Mouse (Mus musculus) heart, embryonic 13.5 days (tissue): ENCODE results near the gene Cops3. TPM values are rescaled to one million over a fixed set of nuclear protein-coding genes. Genes with fewer than 3 reads are reported as not detected.

ENCODE experiments used
- ATAC-seq: fragments of 200-750 bp; cut with Nextera tagmentation; 2 replicates; pipeline ENCODE4 v1.8.0; 2017; ENCODE audit warnings: moderate TSS enrichment; ENCODE audit not compliant: insufficient number of reproducible peaks, low FRiP score, low TSS enrichment; ENCODE audit errors: extremely low read depth
- H3K27ac ChIP-seq: fragments of 300-500 bp; sonication (generic); replicated peaks from 2 replicates; pipeline ENCODE4 v1.5.1; 2015; ENCODE audit warnings: moderate library complexity, mild to moderate bottlenecking, inconsistent platforms
- H3K27me3 ChIP-seq: fragments of 300-500 bp; sonication (generic); replicated peaks from 2 replicates; pipeline ENCODE4 v1.6.1; 2015; ENCODE audit warnings: mild to moderate bottlenecking, inconsistent platforms
- H3K36me3 ChIP-seq: fragments of 300-500 bp; sonication (generic); 2 replicates; pipeline ENCODE4 v1.6.1; 2015; ENCODE audit warnings: mild to moderate bottlenecking, inconsistent platforms
- H3K4me1 ChIP-seq: fragments of 300-500 bp; sonication (generic); 2 replicates; pipeline ENCODE4 v1.6.1; 2015; ENCODE audit warnings: inconsistent platforms
- H3K4me2 ChIP-seq: fragments of 300-500 bp; sonication (generic); 2 replicates; pipeline ENCODE4 v1.6.1; 2015; ENCODE audit warnings: inconsistent platforms, mild to moderate bottlenecking, moderate library complexity
- H3K4me3 ChIP-seq: fragments of 300-500 bp; sonication (generic); 2 replicates; pipeline ENCODE4 v1.5.1; 2015; ENCODE audit warnings: moderate library complexity, mild to moderate bottlenecking, inconsistent platforms
- H3K9ac ChIP-seq: fragments of 300-500 bp; sonication (generic); 2 replicates; pipeline ENCODE4 v1.6.1; 2015; ENCODE audit warnings: inconsistent platforms, mild to moderate bottlenecking, moderate library complexity
- H3K9me3 ChIP-seq: fragments of 300-500 bp; sonication (generic); 2 replicates; pipeline ENCODE4 v1.6.1; 2016; ENCODE audit warnings: inconsistent platforms
- WGBS: fragments of 180-500 bp; shearing (Covaris S2); methylation state at CpG from one replicate; pipeline ENCODE4 v1.1.7; 2015; ENCODE audit warnings: mixed read lengths; 5-methylcytosine and 5-hydroxymethylcytosine counted together
- polyA plus RNA-seq: library from polyadenylated mRNA; unstranded; fragments of >200 nt; fragmentation: Nextera tagmentation; extraction: Ambion mirVana; gene quantifications from 2 replicates; pipeline ENCODE4 v1.2.1, GENCODE M21; 2015

Gene Cops3
- polyA plus RNA-seq: 152 and 169 TPM in 2 replicates

GRCm38 (mm10) chr11:59839459-59840126 is at the start of gene Cops3:
Gene Cops3, minus strand, starts transcription at chr11:59839838.
- WGBS: under 1% methylated on average over 43 of the region's 43 CpGs
- H3K9me3 ChIP-seq: no peaks in the 10 kb centered on the region
- peaks cover 23% of the 10 kb centered on the region for H3K4me1 ChIP-seq
- peaks cover 29% of the 10 kb centered on the region for H3K36me3 ChIP-seq
- H3K9ac ChIP-seq: peak within 1 kb of the TSS; percentile 96
- H3K27me3 ChIP-seq: no peaks in the 10 kb centered on the region
- H3K4me2 ChIP-seq: peak within 1 kb of the TSS; percentile 83
- H3K4me3 ChIP-seq: peak within 1 kb of the TSS; percentile 95
- peak; percentile 92 for ATAC-seq
- peak within 1 kb of the TSS; percentile 98 for H3K27ac ChIP-seq

- no peak overlapping the region for H3K27ac ChIP-seq
- no peaks in the 10 kb centered on the region for H3K36me3 ChIP-seq
- no peaks in the 10 kb centered on the region for H3K9me3 ChIP-seq
- no peak overlapping the region for H3K9ac ChIP-seq
- peaks cover 21% of the 10 kb centered on the region for H3K4me1 ChIP-seq
- H3K4me2 ChIP-seq: no peak overlapping the region
- H3K4me3 ChIP-seq: no peak overlapping the region
- no peak for ATAC-seq
- 77% methylated on average over 5 of the region's 5 CpGs for WGBS
- H3K27me3 ChIP-seq: no peaks in the 10 kb centered on the region
Measured at GRCm38 (mm10) chr11:59888151-59888550, 48.5 kb upstream of the Cops3 start.

GRCm38 (mm10) chr11:59886952-59887351 is 47.3 kb upstream of the Cops3 start:
- no peak for ATAC-seq
- H3K4me2 ChIP-seq: no peak overlapping the region
- no peaks in the 10 kb centered on the region for H3K9me3 ChIP-seq
- no peak overlapping the region for H3K9ac ChIP-seq
- H3K36me3 ChIP-seq: no peaks in the 10 kb centered on the region
- H3K27me3 ChIP-seq: no peaks in the 10 kb centered on the region
- no peak overlapping the region for H3K27ac ChIP-seq
- peaks cover 21% of the 10 kb centered on the region for H3K4me1 ChIP-seq
- H3K4me3 ChIP-seq: no peak overlapping the region
- WGBS: 65% methylated on average over 1 of the region's 1 CpGs

GRCm38 (mm10) chr11:59885217-59885986 is 45.8 kb upstream of the Cops3 start:
- H3K9ac ChIP-seq: peak overlapping the region; percentile 54; the same call in 1 of the 2 replicates
- peaks cover 21% of the 10 kb centered on the region for H3K4me1 ChIP-seq
- WGBS: 37% methylated on average over 17 of the region's 17 CpGs
- no peaks in the 10 kb centered on the region for H3K27me3 ChIP-seq
- no peaks in the 10 kb centered on the region for H3K36me3 ChIP-seq
- H3K4me3 ChIP-seq: no peak overlapping the region
- no peaks in the 10 kb centered on the region for H3K9me3 ChIP-seq
- no peak for ATAC-seq
- peak overlapping the region; percentile 69 for H3K27ac ChIP-seq
- H3K4me2 ChIP-seq: peak overlapping the region; percentile 6; the same call in 1 of the 2 replicates

- H3K4me3 ChIP-seq: no peak overlapping the region
- no peak overlapping the region for H3K27ac ChIP-seq
- H3K4me1 ChIP-seq: peaks cover 10% of the 10 kb centered on the region
- H3K9ac ChIP-seq: 0 out of 2 replicates have a peak overlapping the region, but pooled peaks have one; percentile 3
- H3K36me3 ChIP-seq: peaks cover 29% of the 10 kb centered on the region
- no peaks in the 10 kb centered on the region for H3K27me3 ChIP-seq
- 25% methylated on average over 2 of the region's 2 CpGs for WGBS
- no peak overlapping the region for H3K4me2 ChIP-seq
- ATAC-seq: no peak
- no peaks in the 10 kb centered on the region for H3K9me3 ChIP-seq
Measured at GRCm38 (mm10) chr11:59880031-59880430, 40.4 kb upstream of the Cops3 start.

GRCm38 (mm10) chr11:59872124-59872523 is 32.5 kb upstream of the Cops3 start:
- H3K4me2 ChIP-seq: no peak overlapping the region
- H3K9me3 ChIP-seq: no peaks in the 10 kb centered on the region
- H3K9ac ChIP-seq: no peak overlapping the region
- H3K27ac ChIP-seq: no peak overlapping the region
- peaks cover 62% of the 10 kb centered on the region for H3K36me3 ChIP-seq
- no peak overlapping the region for H3K4me3 ChIP-seq
- H3K27me3 ChIP-seq: no peaks in the 10 kb centered on the region
- WGBS: 80% methylated on average over 8 of the region's 8 CpGs
- H3K4me1 ChIP-seq: 0 out of 2 replicates have a peak, but pooled peaks cover 3% of the 10 kb centered on the region
- ATAC-seq: no peak

- H3K27me3 ChIP-seq: no peaks in the 10 kb centered on the region
- H3K9me3 ChIP-seq: no peaks in the 10 kb centered on the region
- H3K4me2 ChIP-seq: no peak overlapping the region
- WGBS: 72% methylated on average over 6 of the region's 6 CpGs
- peaks cover 48% of the 10 kb centered on the region for H3K36me3 ChIP-seq
- H3K4me3 ChIP-seq: no peak overlapping the region
- H3K27ac ChIP-seq: no peak overlapping the region
- H3K9ac ChIP-seq: no peak overlapping the region
- no peak for ATAC-seq
- no peaks in the 10 kb centered on the region for H3K4me1 ChIP-seq
Measured at GRCm38 (mm10) chr11:59864316-59864715, 24.7 kb upstream of the Cops3 start.

- 83% methylated on average over 11 of the region's 11 CpGs for WGBS
- no peaks in the 10 kb centered on the region for H3K4me1 ChIP-seq
- H3K27ac ChIP-seq: no peak overlapping the region
- no peak overlapping the region for H3K4me3 ChIP-seq
- no peak for ATAC-seq
- peaks cover 44% of the 10 kb centered on the region for H3K36me3 ChIP-seq
- no peak overlapping the region for H3K4me2 ChIP-seq
- no peak overlapping the region for H3K9ac ChIP-seq
- no peaks in the 10 kb centered on the region for H3K9me3 ChIP-seq
- no peaks in the 10 kb centered on the region for H3K27me3 ChIP-seq
Measured at GRCm38 (mm10) chr11:59860467-59860866, 20.8 kb upstream of the Cops3 start.

GRCm38 (mm10) chr11:59852865-59853264 is 13.2 kb upstream of the Cops3 start:
- H3K36me3 ChIP-seq: peaks cover 31% of the 10 kb centered on the region
- 51% methylated on average over 3 of the region's 3 CpGs for WGBS

GRCm38 (mm10) chr11:59847891-59848884 is 8.6 kb upstream of the Cops3 start:
- ATAC-seq: peak; percentile 76
- peak overlapping the region; percentile 91 for H3K9ac ChIP-seq
- peaks cover 23% of the 10 kb centered on the region for H3K4me1 ChIP-seq
- no peaks in the 10 kb centered on the region for H3K27me3 ChIP-seq
- H3K4me2 ChIP-seq: peak overlapping the region; percentile 72
- H3K36me3 ChIP-seq: peaks cover 17% of the 10 kb centered on the region
- peak overlapping the region; percentile 90 for H3K27ac ChIP-seq
- under 1% methylated on average over 63 of the region's 69 CpGs for WGBS
- no peaks in the 10 kb centered on the region for H3K9me3 ChIP-seq
- H3K4me3 ChIP-seq: peak overlapping the region; percentile 71

More at GRCm38 (mm10) chr11:59852865-59853264, 13.2 kb upstream of the Cops3 start:
- Histone ChIP-seq H3K9ac (no peak overlapping the region), H3K9me3 (no peaks in the 10 kb centered on the region), H3K27ac (no peak overlapping the region), H3K4me1 (peaks cover 17% of the 10 kb centered on the region), H3K4me3 (no peak overlapping the region), H3K4me2 (no peak overlapping the region), H3K27me3 (no peaks in the 10 kb centered on the region)
- no peak for ATAC-seq

GRCm38 (mm10) chr11:59847131-59847530 is 7.5 kb upstream of the Cops3 start:
- ATAC-seq: no peak
- Histone ChIP-seq H3K4me3 (peak overlapping the region; percentile 71), H3K9ac (no peak overlapping the region), H3K27ac (no peak overlapping the region), H3K4me2 (peak overlapping the region; percentile 72), H3K4me1 (peaks cover 23% of the 10 kb centered on the region), H3K36me3 (peaks cover 15% of the 10 kb centered on the region), H3K27me3 (no peaks in the 10 kb centered on the region), H3K9me3 (no peaks in the 10 kb centered on the region)
- WGBS: 30% methylated on average over 2 of the region's 2 CpGs
